Mouse (Mus musculus): Measurements from ENCODE around the gene Matn4. TPM values are rescaled to one million over a fixed set of nuclear protein-coding genes. Genes with fewer than 3 reads are reported as not detected.

Gene Matn4
- total and polyA plus RNA-seq, 2 experiments from 2014 or later: 1.1 to 1.7 TPM

- peaks cover 15% of the 10 kb centered on the region for H3K4me1 ChIP-seq (ENCODE audit: control insufficient read depth, insufficient read depth)
- H3K4me2 ChIP-seq (ENCODE audit: low read depth, low read length): no peak overlapping the region
- TF ChIP-seq CTCF (IDR thresholded peaks at IDR 0.05; ENCODE audit: low read depth): no peak
- TF ChIP-seq EP300 (IDR thresholded peaks at IDR 0.05; ENCODE audit: low read depth): no peak
- no peak overlapping the region for H3K27ac ChIP-seq (ENCODE audit: low read depth)
- H3K4me3 ChIP-seq (ENCODE audit: low read depth, low read length): no peak overlapping the region
- no peaks in the 10 kb centered on the region for H3K36me3 ChIP-seq (replicated peaks; ENCODE audit: control insufficient read depth, insufficient read depth, low read length)
- ATAC-seq (ENCODE audit: insufficient read depth, low read depth) (no peak), DNase-seq (ENCODE audit: low spot score) (no peak)
- no peaks in the 10 kb centered on the region for H3K9me3 ChIP-seq (replicated peaks; ENCODE audit: control insufficient read depth, low read length)
- no peak overlapping the region for H3K9ac ChIP-seq (replicated peaks; ENCODE audit: low read depth, low read length)
- peaks cover 34% of the 10 kb centered on the region for H3K27me3 ChIP-seq (ENCODE audit: control insufficient read depth, insufficient read depth, low read length)
- WGBS: 47% methylated on average over 5 of the region's 5 CpGs
Measured at GRCm38 (mm10) chr2:164448921-164449320, 44.0 kb upstream of the Matn4 start.

- TF ChIP-seq CTCF (IDR thresholded peaks at IDR 0.05; ENCODE audit: low read depth): no peak
- no peak for TF ChIP-seq EP300 (IDR thresholded peaks at IDR 0.05; ENCODE audit: low read depth)
- Histone ChIP-seq H3K4me1 (ENCODE audit: control insufficient read depth, insufficient read depth) (peaks cover 13% of the 10 kb centered on the region), H3K4me2 (ENCODE audit: low read depth, low read length) (no peak overlapping the region), H3K27ac (ENCODE audit: low read depth) (no peak overlapping the region), H3K4me3 (ENCODE audit: low read depth, low read length) (no peak overlapping the region), H3K36me3 (replicated peaks; ENCODE audit: control insufficient read depth, insufficient read depth, low read length) (no peaks in the 10 kb centered on the region), H3K9me3 (replicated peaks; ENCODE audit: control insufficient read depth, low read length) (no peaks in the 10 kb centered on the region), H3K27me3 (ENCODE audit: control insufficient read depth, insufficient read depth, low read length) (peaks cover 36% of the 10 kb centered on the region), H3K9ac (replicated peaks; ENCODE audit: low read depth, low read length) (no peak overlapping the region)
- 96% methylated on average over 1 of the region's 1 CpGs for WGBS
- DNase-seq (ENCODE audit: low spot score) (no peak), ATAC-seq (ENCODE audit: insufficient read depth, low read depth) (no peak)
Measured at GRCm38 (mm10) chr2:164448140-164448539, 43.2 kb upstream of the Matn4 start.

- Histone ChIP-seq H3K27ac (ENCODE audit: low read depth) (no peak overlapping the region), H3K36me3 (replicated peaks; ENCODE audit: control insufficient read depth, insufficient read depth, low read length) (no peaks in the 10 kb centered on the region), H3K4me3 (ENCODE audit: low read depth, low read length) (no peak overlapping the region), H3K9me3 (replicated peaks; ENCODE audit: control insufficient read depth, low read length) (no peaks in the 10 kb centered on the region), H3K9ac (replicated peaks; ENCODE audit: low read depth, low read length) (no peak overlapping the region), H3K4me2 (ENCODE audit: low read depth, low read length) (no peak overlapping the region), H3K27me3 (ENCODE audit: control insufficient read depth, insufficient read depth, low read length) (peaks cover 46% of the 10 kb centered on the region), H3K4me1 (ENCODE audit: control insufficient read depth, insufficient read depth) (peaks cover 10% of the 10 kb centered on the region; the same call in 1 of the 2 replicates)
- 79% methylated on average over 3 of the region's 3 CpGs for WGBS
- no peak for TF ChIP-seq EP300 (IDR thresholded peaks at IDR 0.05; ENCODE audit: low read depth)
- no peak for TF ChIP-seq CTCF (IDR thresholded peaks at IDR 0.05; ENCODE audit: low read depth)
- no peak for DNase-seq (ENCODE audit: low spot score)
- ATAC-seq (ENCODE audit: insufficient read depth, low read depth): no peak
Measured at GRCm38 (mm10) chr2:164446086-164446469, 41.1 kb upstream of the Matn4 start.

GRCm38 (mm10) chr2:164445399-164446085 is 40.6 kb upstream of the Matn4 start:
- Histone ChIP-seq H3K27me3 (ENCODE audit: control insufficient read depth, insufficient read depth, low read length) (peaks cover 49% of the 10 kb centered on the region), H3K9ac (replicated peaks; ENCODE audit: low read depth, low read length) (no peak overlapping the region), H3K4me2 (ENCODE audit: low read depth, low read length) (no peak overlapping the region), H3K27ac (ENCODE audit: low read depth) (no peak overlapping the region), H3K4me3 (ENCODE audit: low read depth, low read length) (no peak overlapping the region), H3K4me1 (ENCODE audit: control insufficient read depth, insufficient read depth) (peaks cover 10% of the 10 kb centered on the region; the same call in 1 of the 2 replicates), H3K36me3 (replicated peaks; ENCODE audit: control insufficient read depth, insufficient read depth, low read length) (no peaks in the 10 kb centered on the region), H3K9me3 (replicated peaks; ENCODE audit: control insufficient read depth, low read length) (no peaks in the 10 kb centered on the region)
- no peak for DNase-seq (ENCODE audit: low spot score)
- 72% methylated on average over 3 of the region's 3 CpGs for WGBS
- no peak for ATAC-seq (ENCODE audit: insufficient read depth, low read depth)
- no peak for TF ChIP-seq EP300 (IDR thresholded peaks at IDR 0.05; ENCODE audit: low read depth)
- TF ChIP-seq CTCF (IDR thresholded peaks at IDR 0.05; ENCODE audit: low read depth): no peak

GRCm38 (mm10) chr2:164444701-164445100 is 39.7 kb upstream of the Matn4 start:
- DNase-seq (ENCODE audit: low spot score) (no peak), ATAC-seq (ENCODE audit: insufficient read depth, low read depth) (no peak)
- Histone ChIP-seq H3K4me2 (ENCODE audit: low read depth, low read length) (no peak overlapping the region), H3K36me3 (replicated peaks; ENCODE audit: control insufficient read depth, insufficient read depth, low read length) (no peaks in the 10 kb centered on the region), H3K9ac (replicated peaks; ENCODE audit: low read depth, low read length) (no peak overlapping the region), H3K9me3 (replicated peaks; ENCODE audit: control insufficient read depth, low read length) (no peaks in the 10 kb centered on the region), H3K27me3 (ENCODE audit: control insufficient read depth, insufficient read depth, low read length) (peaks cover 49% of the 10 kb centered on the region), H3K27ac (ENCODE audit: low read depth) (no peak overlapping the region), H3K4me1 (ENCODE audit: control insufficient read depth, insufficient read depth) (peaks cover 10% of the 10 kb centered on the region; the same call in 1 of the 2 replicates), H3K4me3 (ENCODE audit: low read depth, low read length) (no peak overlapping the region)
- 82% methylated on average over 2 of the region's 2 CpGs for WGBS
- TF ChIP-seq CTCF (IDR thresholded peaks at IDR 0.05; ENCODE audit: low read depth): no peak
- no peak for TF ChIP-seq EP300 (IDR thresholded peaks at IDR 0.05; ENCODE audit: low read depth)
